Mouse (Mus musculus): ENCODE measurements at regions not wholly inside any gene's neighbourhood (a gene's known extent, or its start where the extent isn't known, plus 50 kb on each side); places are given as distances from the start of the nearest gene placed in this dataset.

DNA sequence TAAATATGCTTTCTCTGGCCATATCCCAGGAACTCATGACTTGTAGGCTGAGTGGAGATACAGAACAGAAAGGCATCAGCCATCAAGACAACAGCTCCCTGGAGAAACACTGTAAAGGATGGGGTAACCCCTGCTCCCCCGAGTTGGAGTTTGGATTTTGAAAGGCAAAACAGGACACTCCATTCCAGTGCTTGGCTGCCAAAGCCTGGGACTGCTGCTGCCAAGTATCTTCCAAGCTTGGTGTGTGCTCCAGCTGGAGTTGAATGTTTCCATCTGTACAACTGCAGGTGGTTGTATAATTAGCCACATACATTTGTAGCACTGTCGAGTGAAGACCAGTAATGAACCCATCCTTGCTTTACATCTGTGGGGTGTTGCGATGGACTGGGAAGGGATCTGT is 62.1 kb downstream of the 4933412E24Rik start:
- DNase-seq: peak; percentile 34 to 47
- H3K27me3 ChIP-seq (ENCODE audit: control insufficient read depth, insufficient read depth, low read length): no peaks in the 10 kb centered on the region

DNA sequence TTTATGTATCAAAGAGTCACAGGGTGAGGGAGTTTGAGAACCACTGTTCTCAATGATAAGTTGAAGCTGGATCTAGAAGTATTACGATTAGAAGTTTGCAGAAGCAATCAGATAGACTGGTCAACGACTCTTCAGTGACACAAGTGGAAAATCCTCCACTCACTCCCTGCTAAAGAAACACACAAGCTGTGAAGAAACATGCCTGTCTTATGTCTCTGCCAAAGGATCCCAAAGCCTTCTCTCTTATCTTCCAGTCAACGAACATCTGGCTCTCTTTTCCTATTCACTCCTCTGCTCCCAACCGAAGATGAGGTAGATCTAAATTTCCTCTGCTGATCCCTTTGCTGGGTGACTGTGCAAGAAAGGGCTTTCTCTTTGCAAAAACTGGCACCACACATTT is 62.6 kb downstream of the 4933412E24Rik start:
- no peak for TF ChIP-seq CTCF (IDR thresholded peaks at IDR 0.05)
- no peak for TF ChIP-seq EP300 (IDR thresholded peaks at IDR 0.05; ENCODE audit: insufficient read depth, low read depth, low read length)
- no peak for TF ChIP-seq POLR2A (IDR thresholded peaks at IDR 0.05; ENCODE audit: insufficient read depth, low read depth, low read length)
- Histone ChIP-seq H3K9ac (ENCODE audit: low read depth, low read length) (no peak overlapping the region), H3K79me2 (replicated peaks; ENCODE audit: control insufficient read depth, insufficient read depth, low read length) (no peaks in the 10 kb centered on the region), H3K36me3 (ENCODE audit: control insufficient read depth, insufficient read depth, low read length) (no peaks in the 10 kb centered on the region), H3K27ac (no peak overlapping the region), H3K4me1 (ENCODE audit: control insufficient read depth, insufficient read depth, low read length) (peaks cover 2% of the 10 kb centered on the region), H3K27me3 (ENCODE audit: control insufficient read depth, insufficient read depth, low read length) (no peaks in the 10 kb centered on the region), H3K4me3 (no peak overlapping the region)
- no peak for DNase-seq
- intact Hi-C loops (cut with DNase I): no loop called here
- 14% methylated on average over 4 of the region's 4 CpGs for WGBS

More for the DNA sequence above, 62.1 kb downstream of the 4933412E24Rik start:
- peaks cover 2% of the 10 kb centered on the region for H3K4me1 ChIP-seq (ENCODE audit: control insufficient read depth, insufficient read depth, low read length)
- no peak overlapping the region for H3K27ac ChIP-seq
- WGBS: 39% methylated on average over 3 of the region's 3 CpGs
- H3K79me2 ChIP-seq (replicated peaks; ENCODE audit: control insufficient read depth, insufficient read depth, low read length): no peaks in the 10 kb centered on the region
- no peak for TF ChIP-seq CTCF (IDR thresholded peaks at IDR 0.05)
- no peak for TF ChIP-seq EP300 (IDR thresholded peaks at IDR 0.05; ENCODE audit: insufficient read depth, low read depth, low read length)
- no peak for TF ChIP-seq POLR2A (IDR thresholded peaks at IDR 0.05; ENCODE audit: insufficient read depth, low read depth, low read length)
- no peak overlapping the region for H3K4me3 ChIP-seq
- intact Hi-C loops (cut with DNase I): no loop called here
- no peak overlapping the region for H3K9ac ChIP-seq (ENCODE audit: low read depth, low read length)
- H3K36me3 ChIP-seq (ENCODE audit: control insufficient read depth, insufficient read depth, low read length): no peaks in the 10 kb centered on the region

DNA sequence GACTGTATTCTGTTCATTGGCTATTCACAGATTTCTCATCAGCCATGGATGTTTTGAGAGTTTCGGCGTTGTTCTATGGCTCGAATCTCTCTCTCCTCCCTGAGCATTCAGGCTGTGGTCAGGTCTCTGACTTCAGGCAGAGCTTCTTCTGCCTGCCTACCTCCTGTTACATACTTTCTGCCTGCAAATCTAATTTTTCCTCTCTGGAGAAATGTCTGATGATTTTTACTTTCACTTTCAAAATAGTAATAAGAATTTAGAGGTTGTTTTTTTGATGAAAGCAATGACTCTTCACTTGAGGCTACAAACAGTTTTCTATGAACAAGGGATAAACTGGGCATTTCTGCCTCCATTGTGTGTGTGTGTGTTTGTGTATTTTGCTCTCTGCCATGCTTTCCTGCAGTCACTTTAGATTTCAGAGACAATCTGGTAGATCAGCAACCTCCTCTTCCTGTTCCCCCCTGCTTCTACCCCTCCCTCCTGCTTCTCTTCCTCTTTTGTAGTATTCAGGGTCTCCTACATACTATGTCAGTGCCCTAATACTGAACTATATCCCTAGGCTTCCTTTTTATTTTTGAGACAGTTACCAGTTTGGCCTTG is 65.7 kb downstream of the 4933412E24Rik start:
- Histone ChIP-seq H3K4me1 (ENCODE audit: control insufficient read depth, insufficient read depth, low read length) (peaks cover 2% of the 10 kb centered on the region), H3K36me3 (ENCODE audit: control insufficient read depth, insufficient read depth, low read length) (no peaks in the 10 kb centered on the region), H3K27me3 (ENCODE audit: control insufficient read depth, insufficient read depth, low read length) (no peaks in the 10 kb centered on the region), H3K9ac (ENCODE audit: low read depth, low read length) (peak overlapping the region; percentile 48), H3K27ac (peak overlapping the region; percentile 38), H3K79me2 (replicated peaks; ENCODE audit: control insufficient read depth, insufficient read depth, low read length) (no peaks in the 10 kb centered on the region), H3K4me3 (peak overlapping the region; percentile 19)
- intact Hi-C loops (cut with DNase I): no loop called here
- no peak for TF ChIP-seq POLR2A (IDR thresholded peaks at IDR 0.05; ENCODE audit: insufficient read depth, low read depth, low read length)
- TF ChIP-seq CTCF (IDR thresholded peaks at IDR 0.05): no peak
- TF ChIP-seq EP300 (IDR thresholded peaks at IDR 0.05; ENCODE audit: insufficient read depth, low read depth, low read length): no peak
- DNase-seq: peak in 1 of 2 experiments; percentile 4
- 73% methylated on average over 3 of the region's 3 CpGs for WGBS

DNA sequence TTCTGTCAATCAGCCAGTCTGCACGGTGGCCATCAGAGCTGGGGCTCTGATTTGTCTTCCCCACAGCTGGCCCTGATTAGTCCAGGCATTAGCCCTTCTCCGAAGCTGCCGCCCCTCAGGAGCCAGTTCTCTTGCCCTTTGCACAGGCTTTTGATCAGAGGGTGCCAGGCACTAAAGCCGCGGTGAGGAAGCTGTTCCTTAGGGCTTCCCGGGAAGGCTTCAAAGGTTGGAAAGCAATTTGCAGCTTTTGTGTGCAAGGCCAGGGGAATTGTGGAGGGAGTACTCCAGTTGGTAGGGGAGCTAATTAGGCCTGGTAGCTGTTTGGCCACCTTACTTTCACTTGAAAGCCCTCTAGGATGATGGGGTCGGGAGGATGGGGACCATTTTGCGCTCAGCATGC is 71.2 kb downstream of the 4933412E24Rik start:
- whole genome bisulfite sequencing: 30% methylated on average over 8 of the region's 8 CpGs
- no peak for TF ChIP-seq POLR2A (IDR thresholded peaks at IDR 0.05; ENCODE audit: insufficient read depth, low read depth, low read length)
- TF ChIP-seq EP300 (IDR thresholded peaks at IDR 0.05; ENCODE audit: insufficient read depth, low read depth, low read length): no peak
- no peak for TF ChIP-seq CTCF (IDR thresholded peaks at IDR 0.05)
- no peak overlapping the region for H3K4me3 ChIP-seq

DNA sequence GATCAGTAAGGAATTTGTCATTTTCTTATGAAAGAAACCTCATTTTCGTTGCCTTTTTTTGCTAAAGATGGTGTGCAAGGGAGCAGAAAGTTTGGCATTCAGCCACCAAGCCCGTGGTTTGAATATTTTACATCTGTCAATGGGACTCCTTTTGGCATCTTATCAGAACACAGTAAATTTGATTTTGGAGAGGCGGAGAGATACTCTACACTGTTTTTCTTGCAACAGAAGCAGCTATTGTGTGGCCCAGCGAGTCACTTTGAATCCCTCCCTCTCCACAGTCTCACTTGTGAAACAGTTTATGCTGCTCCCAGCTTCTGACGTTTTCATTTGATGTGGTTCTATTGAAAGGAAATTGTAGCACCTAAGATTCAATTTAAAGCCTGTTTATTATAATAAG is 79.9 kb downstream of the 4933412E24Rik start:
- DNase-seq: no peak
- H3K27ac ChIP-seq: no peak overlapping the region
- no peaks in the 10 kb centered on the region for H3K27me3 ChIP-seq (ENCODE audit: control insufficient read depth, insufficient read depth, low read length)
- H3K36me3 ChIP-seq (ENCODE audit: control insufficient read depth, insufficient read depth, low read length): no peaks in the 10 kb centered on the region
- H3K79me2 ChIP-seq (replicated peaks; ENCODE audit: control insufficient read depth, insufficient read depth, low read length): no peaks in the 10 kb centered on the region
- WGBS: 33% methylated on average over 5 of the region's 5 CpGs
- no peak overlapping the region for H3K4me3 ChIP-seq
- H3K4me1 ChIP-seq (ENCODE audit: control insufficient read depth, insufficient read depth, low read length): no peaks in the 10 kb centered on the region
- intact Hi-C loops (cut with DNase I): no loop called here
- H3K9ac ChIP-seq (ENCODE audit: low read depth, low read length): no peak overlapping the region
- TF ChIP-seq POLR2A (IDR thresholded peaks at IDR 0.05; ENCODE audit: insufficient read depth, low read depth, low read length): no peak
- TF ChIP-seq EP300 (IDR thresholded peaks at IDR 0.05; ENCODE audit: insufficient read depth, low read depth, low read length): no peak
- TF ChIP-seq CTCF (IDR thresholded peaks at IDR 0.05): no peak

More for the DNA sequence above, 71.2 kb downstream of the 4933412E24Rik start:
- H3K9ac ChIP-seq (ENCODE audit: low read depth, low read length): no peak overlapping the region
- H3K27ac ChIP-seq: no peak overlapping the region
- no peaks in the 10 kb centered on the region for H3K4me1 ChIP-seq (ENCODE audit: control insufficient read depth, insufficient read depth, low read length)
- intact Hi-C loops (cut with DNase I): no loop called here
- no peaks in the 10 kb centered on the region for H3K36me3 ChIP-seq (ENCODE audit: control insufficient read depth, insufficient read depth, low read length)
- H3K79me2 ChIP-seq (replicated peaks; ENCODE audit: control insufficient read depth, insufficient read depth, low read length): no peaks in the 10 kb centered on the region
- no peaks in the 10 kb centered on the region for H3K27me3 ChIP-seq (ENCODE audit: control insufficient read depth, insufficient read depth, low read length)
- no peak for DNase-seq

DNA sequence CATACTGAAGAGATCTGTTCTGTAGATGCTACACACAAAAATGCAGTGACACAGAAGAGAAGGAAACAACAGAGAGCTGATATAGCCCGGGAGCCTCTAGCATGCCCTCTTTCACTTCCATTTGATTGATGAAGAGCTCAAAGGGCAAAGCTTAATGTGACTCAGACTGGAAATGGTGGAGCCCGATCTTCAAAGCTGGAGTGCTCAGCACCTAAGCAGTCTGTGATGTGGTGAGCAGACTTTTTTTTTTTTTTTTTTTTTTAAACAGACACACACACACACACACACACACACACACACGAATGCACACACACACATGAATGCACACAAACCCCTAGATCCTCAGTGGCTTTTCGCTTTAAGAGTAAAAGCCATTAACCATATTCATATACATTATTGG is 102.6 kb downstream of the 4933412E24Rik start:
- Histone ChIP-seq H3K9ac (ENCODE audit: low read depth, low read length) (no peak overlapping the region), H3K27ac (no peak overlapping the region), H3K27me3 (ENCODE audit: control insufficient read depth, insufficient read depth, low read length) (no peaks in the 10 kb centered on the region), H3K4me1 (ENCODE audit: control insufficient read depth, insufficient read depth, low read length) (no peaks in the 10 kb centered on the region), H3K79me2 (replicated peaks; ENCODE audit: control insufficient read depth, insufficient read depth, low read length) (no peaks in the 10 kb centered on the region), H3K36me3 (ENCODE audit: control insufficient read depth, insufficient read depth, low read length) (no peaks in the 10 kb centered on the region), H3K4me3 (no peak overlapping the region)
- DNase-seq: no peak
- TF ChIP-seq POLR2A (IDR thresholded peaks at IDR 0.05; ENCODE audit: insufficient read depth, low read depth, low read length) (no peak), CTCF (IDR thresholded peaks at IDR 0.05) (no peak), EP300 (IDR thresholded peaks at IDR 0.05; ENCODE audit: insufficient read depth, low read depth, low read length) (no peak)
- intact Hi-C loops (cut with DNase I): no loop called here
- 69% methylated on average over 4 of the region's 4 CpGs for WGBS
